Mouse (Mus musculus): Measurements from ENCODE around the gene Slc26a3.

DNA sequence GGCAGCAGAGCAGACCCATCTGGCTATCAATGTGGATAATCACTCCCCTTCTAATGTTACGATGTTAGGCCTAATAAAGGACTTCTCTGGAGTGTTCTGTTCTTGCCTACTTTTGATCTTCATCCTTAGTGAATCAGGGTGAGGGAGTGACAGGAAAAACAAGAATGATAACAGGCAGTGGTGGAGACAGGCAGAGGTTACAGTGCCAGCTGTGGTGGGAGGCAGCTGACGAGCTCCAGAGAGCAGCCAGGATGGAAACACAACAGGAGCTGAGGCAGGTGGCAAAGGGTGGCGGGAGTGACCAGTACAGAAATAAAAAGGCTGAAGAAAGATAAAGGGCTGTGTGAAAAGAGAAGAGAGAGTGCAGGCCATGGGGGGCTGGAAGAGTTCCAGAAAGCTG, 24.2 kb upstream of the Slc26a3 start:
- TF ChIP-seq JUND (IDR thresholded peaks at IDR 0.05; ENCODE audit: low read depth, low read length) (no peak), MXI1 (IDR thresholded peaks at IDR 0.05; ENCODE audit: low read depth, low read length) (no peak), POLR2A (IDR thresholded peaks at IDR 0.05; ENCODE audit: control insufficient read depth in 1 of 2, insufficient read depth in 1 of 2, low read depth in 1 of 2, low read length in 2 of 2, poor library complexity in 1 of 2) (no peak), POLR2AphosphoS2 (IDR thresholded peaks at IDR 0.05; ENCODE audit: low read length) (no peak), CHD1 (IDR thresholded peaks at IDR 0.05; ENCODE audit: low read depth, low read length) (no peak), CTCF (IDR thresholded peaks at IDR 0.05 in 2 of 3, conservative IDR thresholded peaks at IDR 0.05 in 1 of 3; ENCODE audit: control insufficient read depth in 1 of 3, insufficient read depth in 1 of 3, low read depth in 2 of 3, low read length in 3 of 3, poor library complexity in 1 of 3, severe bottlenecking in 1 of 3) (no peak), MYC (IDR thresholded peaks at IDR 0.05; ENCODE audit: low read depth, low read length) (no peak), NELFE (IDR thresholded peaks at IDR 0.05; ENCODE audit: low read depth, low read length) (no peak), MYB (IDR thresholded peaks at IDR 0.05; ENCODE audit: low read depth, low read length) (no peak), GATA1 (IDR thresholded peaks at IDR 0.05; ENCODE audit: low read depth, low read length) (no peak), USF1 (IDR thresholded peaks at IDR 0.05; ENCODE audit: low read depth, low read length) (no peak)
